Mouse (Mus musculus): Measurements from ENCODE around the gene Wdr18.
A peak's percentile ranks its signal among the peaks of the same experiment; 100 is the strongest.

The Wdr18 gene

GRCm38 (mm10) chr10:79996272-79997033, 36.5 kb downstream of the Wdr18 start, which contains the start of gene Abca7:
Gene Abca7 (plus strand): TSS chr10:79996494.
- peak; percentile 96 for DNase-seq (ENCODE audit: low spot score in 2 of 2)

- DNase-seq (ENCODE audit: low spot score in 2 of 2) = peak; percentile 67 to 78
Observed at GRCm38 (mm10) chr10:79997034-79997760, 37.2 kb downstream of the Wdr18 start.

- DNase-seq (ENCODE audit: low spot score in 2 of 2) = no peak
Observed at GRCm38 (mm10) chr10:79997819-79998218, 37.9 kb downstream of the Wdr18 start.

- DNase-seq (ENCODE audit: low spot score in 2 of 2) = no peak
Observed at GRCm38 (mm10) chr10:80001945-80002344, 42.0 kb downstream of the Wdr18 start.

GRCm38 (mm10) chr10:80002829-80003228, 42.9 kb downstream of the Wdr18 start:
- DNase-seq (ENCODE audit: low spot score in 2 of 2) = no peak

- no peak for DNase-seq (ENCODE audit: low spot score in 2 of 2)
Observed at GRCm38 (mm10) chr10:80003374-80004232, 43.7 kb downstream of the Wdr18 start.

- DNase-seq (ENCODE audit: low spot score in 2 of 2) = no peak
Observed at GRCm38 (mm10) chr10:80004233-80004705, 44.3 kb downstream of the Wdr18 start.

GRCm38 (mm10) chr10:80011740-80012139, 51.8 kb downstream of the Wdr18 start:
- DNase-seq (ENCODE audit: low spot score in 2 of 2) = no peak

- no peak for DNase-seq (ENCODE audit: low spot score in 2 of 2)
Observed at GRCm38 (mm10) chr10:80013609-80014008, 53.7 kb downstream of the Wdr18 start.

GRCm38 (mm10) chr10:80014484-80015290, 54.7 kb downstream of the Wdr18 start:
- no peak for DNase-seq (ENCODE audit: low spot score in 2 of 2)

- DNase-seq (ENCODE audit: low spot score in 2 of 2) = no peak
Observed at GRCm38 (mm10) chr10:80015583-80015982, 55.6 kb downstream of the Wdr18 start.

GRCm38 (mm10) chr10:80016511-80016910, 56.6 kb downstream of the Wdr18 start, which contains the start of gene Arhgap45:
Gene Arhgap45 (plus strand): TSS chr10:80016653.
- peak; percentile 94 for DNase-seq (ENCODE audit: low spot score in 2 of 2)

GRCm38 (mm10) chr10:80016931-80017330, 57.0 kb downstream of the Wdr18 start:
- no peak for DNase-seq (ENCODE audit: low spot score in 2 of 2)

- peak; percentile 96 to 97 for DNase-seq (ENCODE audit: low spot score in 2 of 2)
Observed at GRCm38 (mm10) chr10:80017361-80017760, 57.4 kb downstream of the Wdr18 start.

GRCm38 (mm10) chr10:80017771-80018170, 57.8 kb downstream of the Wdr18 start:
- peak in 1 of 2 experiments; percentile 47 for DNase-seq (ENCODE audit: low spot score in 2 of 2)

- peak; percentile 78 to 83 for DNase-seq (ENCODE audit: low spot score in 2 of 2)
Observed at GRCm38 (mm10) chr10:80018739-80019297, 58.9 kb downstream of the Wdr18 start.

- no peak for DNase-seq (ENCODE audit: low spot score in 2 of 2)
Observed at GRCm38 (mm10) chr10:80019471-80020131, 59.6 kb downstream of the Wdr18 start.
